21 mouse cellular contexts compared by ENCODE assay signal in genomic region chr2:61406104-61406751, GRCm38 (mm10).
"Had no signal": no experiment of that assay in that cellular context is flagged by ENCODE, and none has a peak within 500 bp of the region (broad histone marks: within the 10 kb centered on the region; RNA-seq: fewer than 3 reads in every experiment).

No protein-coding gene starts in this region.

- H3K27ac ChIP-seq: lung, embryonic 15.5 days; macrophage; midbrain, embryonic 13.5 days; midbrain, embryonic 15.5 days; neural tube, embryonic 13.5 days; neural tube, embryonic 15.5 days had no signal

- H3K9me3 ChIP-seq: lung, embryonic 15.5 days; megakaryocyte, embryonic 14.5 days; midbrain, embryonic 13.5 days; midbrain, embryonic 15.5 days; neural tube, embryonic 13.5 days; neural tube, embryonic 15.5 days had no signal

- H3K9ac ChIP-seq: lung, embryonic 15.5 days; midbrain, embryonic 13.5 days; midbrain, embryonic 15.5 days; neural tube, embryonic 13.5 days; neural tube, embryonic 15.5 days had no signal

- H3K36me3 ChIP-seq: lung, embryonic 15.5 days; midbrain, embryonic 13.5 days; midbrain, embryonic 15.5 days; neural tube, embryonic 13.5 days; neural tube, embryonic 15.5 days had no signal

- H3K4me2 ChIP-seq: lung, embryonic 15.5 days; midbrain, embryonic 11.5 days; midbrain, embryonic 13.5 days; midbrain, embryonic 15.5 days; neural tube, embryonic 13.5 days; neural tube, embryonic 15.5 days had no signal

- ATAC-seq: lung, postnatal 0 days; midbrain, embryonic 13.5 days; midbrain, embryonic 15.5 days had no signal

- H3K4me3 ChIP-seq: lung, embryonic 15.5 days; megakaryocyte, embryonic 14.5 days; midbrain, embryonic 13.5 days; midbrain, embryonic 15.5 days; myocyte; neural tube, embryonic 13.5 days; neural tube, embryonic 15.5 days had no signal

- H3K27me3 ChIP-seq: lung, embryonic 15.5 days; midbrain, embryonic 13.5 days; midbrain, embryonic 15.5 days; neural tube, embryonic 13.5 days; neural tube, embryonic 15.5 days had no signal

- DNase-seq: lung, adult 2 months; lung, postnatal 14 days; lung, postnatal 36 days; retina, postnatal 1 day; right cerebral cortex, adult 18-20 months; right cerebral cortex, postnatal 25 days; right cerebral cortex, postnatal 4 days; spleen, adult 18-20 months; thymus, adult 18-20 months; thymus, postnatal 14 days; thymus, postnatal 36 days had no signal
